Mouse (Mus musculus) adrenal gland (tissue): ENCODE data around the gene Cnr2.

Experiments used
- intact Hi-C: fragments of 180-260 bp; cut with DNase I; formaldehyde crosslinking; loops from one replicate; pipeline ENCODE4 v1.15.1; 2025

Cnr2 gene

DNA sequence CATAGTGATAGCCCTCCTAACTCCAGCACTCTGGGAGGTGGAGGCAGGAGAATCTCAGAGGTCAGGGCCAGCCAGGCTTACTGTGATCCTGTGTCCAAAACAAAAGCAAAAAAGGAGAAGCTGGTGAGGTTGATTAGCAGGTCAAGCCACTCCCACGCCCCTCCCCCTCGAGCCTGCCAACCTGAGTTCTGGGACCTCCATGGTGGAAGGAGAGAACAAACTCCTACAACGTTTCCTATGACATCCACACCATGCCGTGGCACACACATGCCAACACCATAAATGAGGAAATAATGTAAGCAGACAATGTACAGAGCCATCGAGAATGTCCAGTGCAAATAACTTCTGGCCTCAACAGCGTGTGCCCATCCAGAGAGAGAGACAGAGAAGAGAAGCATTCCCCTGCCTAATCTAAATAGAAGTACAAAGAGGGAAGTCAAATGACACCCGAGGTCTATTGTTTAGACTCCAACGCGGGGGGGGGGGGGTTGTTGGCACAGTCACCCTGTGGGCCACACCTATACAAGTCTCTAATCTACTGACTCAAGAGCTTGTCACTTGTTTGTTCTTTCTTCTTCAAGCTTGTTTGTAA, 19.1 kb upstream of the Cnr2 start:
- intact Hi-C loops = loop anchor here (2.0 kb wide), 1 partner anchor 75 kb away; no protein-coding TSS in a partner anchor

DNA sequence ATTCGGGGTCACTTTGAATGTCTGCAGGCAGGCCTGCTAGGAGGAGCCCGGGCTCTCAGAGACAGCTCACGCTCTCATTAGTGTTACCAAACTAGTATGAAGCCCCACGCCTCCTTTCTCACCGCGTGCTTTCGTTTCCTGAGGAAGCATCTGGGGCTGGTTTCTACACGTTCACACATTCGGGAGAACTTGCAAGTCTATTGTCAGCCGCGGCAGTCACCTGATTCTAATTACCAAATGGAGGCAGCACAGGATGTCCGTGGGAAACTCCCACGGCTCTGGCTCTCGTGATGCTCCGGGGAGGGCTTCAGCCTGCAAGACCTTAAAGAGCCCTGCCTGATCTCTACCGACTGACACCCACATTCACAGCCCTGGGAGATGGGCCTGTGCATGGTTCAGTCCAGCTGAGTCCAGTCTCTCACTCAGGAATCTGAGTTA, 18.6 kb upstream of the Cnr2 start:
- intact Hi-C loops = loop anchor here (2.0 kb wide), 1 partner anchor 76 kb away; no protein-coding TSS in a partner anchor

DNA sequence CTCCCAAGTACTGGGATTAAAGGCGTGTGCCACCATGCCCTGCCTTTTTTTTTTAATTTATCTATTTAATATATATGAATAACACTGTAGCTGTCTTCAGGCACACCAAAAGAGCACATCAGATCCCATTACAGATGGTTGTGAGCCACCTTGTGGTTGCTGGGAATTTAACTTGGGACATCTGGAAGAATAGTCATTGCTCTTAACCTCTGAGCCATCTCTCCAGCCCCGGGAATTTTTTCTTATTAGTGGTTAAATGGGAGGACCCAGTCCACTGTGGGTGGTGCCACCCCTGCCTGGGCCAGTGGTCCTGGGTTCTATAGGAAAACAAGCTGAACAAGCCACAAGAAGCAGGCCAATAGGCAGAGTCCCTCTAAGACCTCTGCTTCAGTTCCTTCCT, 17.5 kb upstream of the Cnr2 start:
- intact Hi-C loops = loop anchor here (2.0 kb wide), 1 partner anchor 77 kb away; no protein-coding TSS in a partner anchor

DNA sequence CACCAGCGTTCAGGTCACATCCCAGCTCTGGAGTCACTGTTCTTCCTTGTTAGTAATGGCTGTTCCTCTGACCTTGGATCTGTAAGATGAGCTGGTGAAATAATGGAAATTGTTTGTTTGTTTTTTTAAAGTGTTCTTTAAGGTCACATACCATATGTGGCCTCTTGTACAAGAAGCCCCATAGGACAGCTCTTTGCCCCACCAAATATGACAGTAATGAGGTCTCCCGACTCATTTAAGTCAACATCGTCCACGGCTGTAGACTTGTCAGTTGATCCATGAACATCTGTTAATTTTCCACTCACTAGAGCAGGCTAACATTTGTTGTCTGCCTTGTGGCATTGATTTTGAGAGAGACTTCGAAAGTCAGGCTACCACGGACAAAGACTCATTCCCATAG, 16.2 kb upstream of the Cnr2 start:
- intact Hi-C loops = no loop called here

DNA sequence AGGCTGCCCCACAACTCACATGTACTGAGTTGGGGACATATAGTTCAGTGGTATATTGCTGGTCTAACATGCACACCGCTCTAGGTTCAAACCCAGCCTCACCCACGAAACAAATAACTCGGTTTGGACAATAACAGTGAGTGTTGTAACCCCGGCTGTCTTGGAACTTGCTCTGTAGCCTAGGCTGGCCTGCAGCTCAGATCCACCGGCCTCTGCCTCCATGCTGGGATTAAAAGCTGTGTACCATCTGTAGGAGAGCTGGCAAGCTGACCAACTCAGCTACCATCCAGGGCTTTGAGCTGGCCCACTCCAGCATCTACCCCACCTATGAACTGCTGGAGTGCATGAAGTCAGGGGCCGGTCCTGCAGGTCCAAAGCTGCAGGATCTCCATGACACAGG, 15.2 kb upstream of the Cnr2 start:
- intact Hi-C loops = loop anchor here (5.0 kb wide), 1 partner anchor 63 kb away; no protein-coding TSS in a partner anchor

DNA sequence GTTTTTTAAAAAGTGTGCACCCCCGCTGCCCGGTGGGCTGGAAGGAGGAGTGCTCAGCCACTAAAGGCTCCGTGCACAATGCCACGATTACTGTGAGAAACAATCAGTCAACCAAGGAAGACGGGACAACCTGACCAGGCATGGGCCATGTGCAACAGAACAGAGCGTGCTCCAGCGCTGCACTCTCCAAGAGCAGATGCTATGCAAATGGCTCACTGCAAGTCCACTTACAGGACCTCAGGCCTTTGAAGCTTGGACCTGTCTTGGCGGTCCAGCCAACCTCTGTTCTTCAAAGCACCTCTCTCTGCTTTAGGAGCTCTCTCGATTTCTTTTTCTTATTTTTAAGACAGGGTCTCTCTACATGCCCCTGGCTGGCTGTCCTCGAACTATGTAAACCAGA, 14.6 kb upstream of the Cnr2 start:
- intact Hi-C loops = loop anchor here (5.0 kb wide), 1 partner anchor 63 kb away; no protein-coding TSS in a partner anchor

DNA sequence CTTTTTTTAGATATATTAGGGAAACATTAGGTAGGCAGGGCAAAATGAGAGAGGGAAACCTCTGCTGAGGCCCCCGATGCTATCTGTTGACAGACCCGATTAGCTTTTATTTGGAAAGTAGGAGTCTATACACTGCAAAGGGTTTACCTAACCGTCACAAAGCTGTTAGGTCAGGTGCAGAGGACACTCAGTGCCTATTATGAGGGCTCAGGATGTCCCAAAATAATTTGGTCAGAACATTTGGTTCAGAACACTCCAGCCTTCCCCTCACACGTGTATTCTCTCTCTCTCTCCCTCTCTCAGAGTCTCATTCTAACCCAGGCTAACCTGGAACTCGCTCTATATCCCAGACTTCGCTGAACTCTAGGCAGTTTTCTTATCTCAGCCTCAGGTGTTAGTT, 13.2 kb upstream of the Cnr2 start:
- intact Hi-C loops = loop anchor here (5.0 kb wide), 1 partner anchor 65 kb away; no protein-coding TSS in a partner anchor

DNA sequence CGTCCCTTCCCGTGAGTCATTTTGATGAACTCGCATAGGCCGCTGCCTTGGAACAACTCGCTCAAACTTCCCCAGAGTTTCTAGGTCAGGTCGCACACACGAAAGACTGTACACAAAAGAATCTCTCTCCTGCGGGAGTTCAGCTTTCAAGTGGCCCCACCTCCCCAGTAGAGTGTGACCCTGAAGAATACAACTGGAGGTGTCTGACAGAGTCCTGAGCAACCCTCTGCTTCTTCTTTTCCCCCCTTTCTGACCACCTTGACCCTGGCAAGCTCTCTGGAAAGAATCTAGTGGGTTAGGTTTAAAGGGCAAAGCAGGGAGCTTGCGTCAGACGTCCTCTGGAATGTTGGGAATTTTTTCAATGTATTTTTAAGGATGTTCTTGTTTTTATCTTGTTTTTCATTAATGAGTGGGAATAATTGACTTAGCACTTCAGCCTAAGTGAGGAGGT, 11.8 kb upstream of the Cnr2 start:
- intact Hi-C loops = loop anchor here (5.0 kb wide), 1 partner anchor 66 kb away; no protein-coding TSS in a partner anchor

DNA sequence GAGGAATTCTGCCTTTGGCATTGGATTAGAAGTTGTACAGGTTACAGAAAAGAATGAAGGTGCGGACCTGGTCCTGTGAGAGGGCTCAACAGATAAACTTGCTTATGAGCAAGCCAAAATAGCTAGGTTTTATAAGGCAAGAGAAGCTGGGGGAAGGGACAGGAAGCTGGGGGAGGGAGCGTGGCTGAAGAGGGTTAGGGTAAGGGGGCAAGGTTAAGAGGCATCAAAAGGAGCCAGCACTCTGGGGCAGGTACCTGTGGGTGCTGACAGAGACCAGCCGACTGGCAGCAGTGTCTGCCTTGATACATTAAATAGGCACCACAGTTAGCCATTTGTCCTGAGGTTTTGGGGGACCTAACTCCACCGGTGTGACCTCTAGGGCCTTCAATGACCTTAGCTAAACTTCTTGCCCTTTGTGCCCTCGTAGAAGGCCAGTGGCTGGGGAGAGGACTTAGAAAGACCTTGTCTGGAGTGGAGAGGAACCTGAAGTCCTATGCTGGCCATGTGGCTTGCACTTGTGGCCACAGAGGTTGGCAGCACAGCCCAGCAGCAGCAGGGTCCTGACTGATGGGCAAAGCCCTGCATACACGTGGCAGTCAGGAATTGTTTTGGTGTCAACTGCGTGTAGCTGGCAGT, 11.2 kb upstream of the Cnr2 start:
- intact Hi-C loops = loop anchor here (5.0 kb wide), 1 partner anchor 67 kb away; no protein-coding TSS in a partner anchor

DNA sequence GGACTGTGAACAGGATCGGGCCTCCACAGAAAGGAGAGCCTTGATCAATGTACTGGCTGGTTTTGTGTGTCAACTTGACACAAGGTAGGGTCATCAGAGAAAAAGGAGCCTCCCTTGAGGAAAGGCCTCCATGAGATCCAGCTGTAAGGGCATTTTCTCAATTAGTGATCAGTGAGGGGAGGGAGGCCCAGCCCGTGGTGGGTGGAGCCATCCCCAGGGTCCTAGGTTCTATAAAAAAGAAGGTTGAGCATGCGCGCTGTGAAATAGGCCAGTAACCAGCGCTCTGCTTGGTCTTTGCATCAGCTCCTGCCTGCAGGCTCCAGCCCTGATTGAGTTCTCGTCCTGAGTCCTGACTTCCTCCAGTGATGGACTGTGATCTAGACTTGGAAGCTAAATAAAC, 10.7 kb upstream of the Cnr2 start:
- intact Hi-C loops = loop anchor here (5.0 kb wide), 1 partner anchor 67 kb away; no protein-coding TSS in a partner anchor

DNA sequence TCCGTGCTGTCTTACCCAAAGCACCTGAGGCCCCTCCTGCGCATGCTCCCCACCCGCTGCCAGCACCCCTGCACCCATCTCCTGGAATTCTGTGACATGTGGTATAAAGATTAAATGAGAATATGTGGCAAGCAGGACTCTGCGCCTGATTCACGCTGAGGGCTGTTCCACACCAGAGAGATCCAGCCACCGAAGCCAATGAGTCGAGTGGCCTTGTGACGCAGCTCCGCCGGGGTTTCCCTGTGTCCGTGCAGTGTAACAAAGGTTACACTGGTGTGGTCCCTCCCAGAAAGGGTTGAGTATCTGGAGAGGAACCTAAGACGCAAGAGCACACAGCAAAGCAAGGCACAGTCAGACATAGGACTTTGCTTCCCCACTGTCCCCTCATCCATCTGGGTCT, 9.5 kb upstream of the Cnr2 start:
- intact Hi-C loops = loop anchor here (5.0 kb wide), 1 partner anchor 37 kb away; the partner anchor contains the start of gene Fuca1

DNA sequence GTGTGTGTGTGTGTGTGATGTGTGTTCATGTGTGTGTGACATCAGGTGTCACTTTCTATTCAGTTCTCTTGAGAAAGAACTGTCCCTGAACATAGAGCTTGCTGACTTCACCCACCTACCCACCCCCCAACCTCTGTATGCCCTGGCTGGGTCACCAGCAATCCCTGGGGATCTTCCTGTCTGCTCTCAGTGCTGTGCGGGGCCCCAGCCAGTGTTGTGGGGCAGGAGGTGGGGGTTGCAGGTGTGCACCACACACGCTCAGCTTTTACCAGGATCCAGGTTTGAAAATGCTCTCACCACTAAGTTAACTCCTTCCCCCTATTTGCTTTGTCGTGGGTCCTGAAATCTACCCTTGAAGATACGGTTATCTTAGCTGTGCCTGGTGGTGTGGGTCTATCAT, 9.0 kb upstream of the Cnr2 start:
- intact Hi-C loops = loop anchor here (5.0 kb wide), 1 partner anchor 36 kb away; the partner anchor contains the start of gene Fuca1

DNA sequence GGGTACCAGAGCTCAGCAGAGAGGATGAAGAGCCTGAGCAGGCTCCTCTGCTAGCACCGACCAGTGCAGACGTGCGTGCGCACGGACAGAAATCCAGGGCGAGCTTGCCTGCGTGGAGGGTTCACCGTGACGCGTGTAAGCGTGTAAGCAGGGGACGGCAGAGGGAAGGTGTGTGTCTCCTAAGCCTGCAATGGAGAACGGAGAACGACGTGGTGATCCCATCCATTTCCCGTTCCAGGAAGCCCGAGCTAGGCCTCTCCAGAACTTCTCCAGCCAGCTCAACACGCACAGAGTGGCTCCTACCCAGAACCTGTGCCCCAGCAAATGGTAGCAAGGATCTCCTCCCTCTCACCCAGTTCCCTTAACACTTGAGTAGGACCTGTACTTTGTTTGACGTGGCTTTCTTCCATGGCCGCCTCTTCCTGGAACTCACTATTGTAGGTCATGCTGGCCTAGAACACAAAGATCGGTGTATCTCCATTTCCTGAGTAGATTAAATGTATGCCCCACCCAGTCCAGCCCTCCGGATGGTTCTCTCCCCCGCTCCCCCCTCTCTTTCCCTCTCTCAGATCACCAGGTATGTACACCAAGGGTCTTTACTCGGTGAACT, 6.6 kb upstream of the Cnr2 start:
- intact Hi-C loops = loop anchor here (5.0 kb wide), 1 partner anchor 34 kb away; the partner anchor contains the start of gene Fuca1

DNA sequence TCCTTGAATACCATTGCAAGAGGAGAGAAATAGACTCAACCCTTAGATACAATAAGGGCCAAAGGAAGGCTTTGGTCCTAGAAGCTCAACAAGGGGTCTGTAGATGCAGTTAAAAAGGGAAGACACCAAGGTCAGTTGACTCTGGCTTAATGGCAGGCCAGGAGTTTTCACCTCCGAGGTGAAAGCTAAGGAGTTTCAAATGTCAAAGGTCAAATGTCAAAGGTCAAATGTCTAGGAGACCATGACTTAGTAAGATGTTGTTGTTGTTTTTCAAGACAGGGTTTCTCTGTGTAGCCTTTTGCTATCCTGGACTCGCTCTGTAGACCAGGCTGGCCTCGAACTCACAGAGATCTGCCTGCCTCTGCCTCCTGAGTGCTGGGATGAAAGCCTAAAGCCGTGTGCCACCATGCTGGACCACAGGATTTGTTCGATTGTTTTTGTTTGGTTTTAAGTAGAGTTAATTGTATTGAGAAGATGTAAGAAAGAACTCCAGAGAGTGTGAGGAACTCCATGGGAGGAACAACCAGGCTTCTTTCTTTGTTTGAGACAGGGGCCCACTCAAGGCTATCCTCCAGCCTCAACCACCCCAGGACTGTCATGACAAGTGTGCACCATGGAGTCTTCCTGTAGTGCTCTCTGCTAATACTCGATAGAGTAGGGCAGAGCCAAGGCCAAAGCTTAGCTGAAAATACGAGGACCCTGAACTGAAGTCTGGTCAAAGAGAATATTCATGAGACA, 5.9 kb upstream of the Cnr2 start:
- intact Hi-C loops = loop anchor here (5.0 kb wide), 1 partner anchor 33 kb away; the partner anchor contains the start of gene Fuca1

DNA sequence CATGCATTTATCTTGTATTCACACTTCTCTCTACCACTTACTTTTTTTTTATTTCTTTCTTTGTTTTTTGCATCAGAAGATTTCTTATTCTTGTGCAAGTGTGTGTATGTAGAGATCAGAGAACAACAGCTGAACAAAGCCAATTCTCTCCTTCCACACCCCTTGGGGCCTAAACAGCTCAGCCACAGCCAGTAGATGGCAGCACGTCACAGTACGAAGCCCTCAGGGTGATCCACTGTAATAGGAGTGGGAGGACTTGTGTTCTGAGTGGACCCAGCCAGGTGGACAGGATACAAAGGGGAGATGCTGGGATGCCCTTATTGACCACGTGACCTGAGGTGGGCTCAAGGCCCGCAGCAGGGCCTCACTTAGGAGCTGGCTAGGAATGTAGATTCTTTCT, 5.3 kb upstream of the Cnr2 start:
- intact Hi-C loops = loop anchor here (2.0 to 5.0 kb wide), 2 partner anchors 32 to 43 kb away; partner anchors contain the start of gene Fuca1

DNA sequence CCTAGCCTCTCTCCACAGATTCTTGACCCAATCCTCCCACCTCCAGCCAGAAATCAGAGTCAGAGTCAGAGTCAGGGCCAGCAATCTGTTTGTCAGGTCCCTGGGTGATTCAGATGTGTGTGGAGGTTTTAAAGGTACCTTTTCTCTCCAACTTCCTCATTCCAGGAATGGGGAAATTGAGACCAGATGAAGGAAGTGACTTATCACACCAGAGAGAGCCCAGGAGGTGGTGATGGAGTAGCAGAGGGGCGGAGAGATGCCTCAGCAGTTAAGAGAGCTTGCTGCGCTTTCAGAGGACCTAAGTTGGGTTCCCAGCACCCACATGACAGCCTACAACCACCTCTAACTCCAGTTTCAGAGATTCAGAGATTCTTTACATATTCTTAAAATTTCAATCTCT, 3.7 kb upstream of the Cnr2 start:
- intact Hi-C loops = loop anchor here (2.0 kb wide), 1 partner anchor 41 kb away; no protein-coding TSS in a partner anchor

DNA sequence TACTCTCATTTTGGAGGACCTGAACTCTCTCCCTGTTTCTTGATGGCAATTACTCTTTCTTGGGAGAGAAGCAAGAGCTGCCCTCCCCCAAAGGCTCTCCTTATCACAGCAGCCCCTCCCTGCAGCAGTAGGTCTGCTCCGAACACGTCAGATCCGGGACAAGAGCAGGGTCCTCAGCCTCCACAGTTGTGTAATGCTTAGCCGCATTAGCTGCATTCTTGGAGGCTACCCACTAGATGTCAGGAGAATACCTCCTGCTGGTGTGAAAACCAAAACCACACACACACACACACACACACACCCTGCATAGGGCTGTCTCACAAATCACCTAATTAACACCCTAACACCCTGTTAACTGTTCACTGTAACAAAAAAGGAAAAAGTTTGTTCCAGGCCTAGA, 2.3 kb upstream of the Cnr2 start:
- intact Hi-C loops = no loop called here

DNA sequence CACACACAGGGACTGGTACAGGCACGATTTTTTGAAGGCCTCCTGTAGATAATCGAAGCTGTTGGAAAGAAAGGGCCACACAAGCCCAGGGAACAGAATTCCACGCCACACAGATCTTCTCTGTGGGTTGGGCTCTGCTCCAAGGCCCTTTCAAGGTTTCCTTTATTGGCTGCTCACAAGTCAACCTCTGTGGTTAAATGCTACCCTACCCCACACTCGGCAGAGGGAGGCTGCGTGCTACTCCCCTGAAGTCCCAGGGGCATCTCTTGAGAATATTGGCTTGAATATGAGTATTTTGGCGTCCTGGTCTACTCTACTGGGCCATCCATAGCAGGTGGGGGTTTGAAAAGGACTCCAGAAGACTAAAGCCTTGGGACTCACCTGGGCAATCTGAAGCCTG, 963 bp downstream of the Cnr2 start:
- intact Hi-C loops = no loop called here

DNA sequence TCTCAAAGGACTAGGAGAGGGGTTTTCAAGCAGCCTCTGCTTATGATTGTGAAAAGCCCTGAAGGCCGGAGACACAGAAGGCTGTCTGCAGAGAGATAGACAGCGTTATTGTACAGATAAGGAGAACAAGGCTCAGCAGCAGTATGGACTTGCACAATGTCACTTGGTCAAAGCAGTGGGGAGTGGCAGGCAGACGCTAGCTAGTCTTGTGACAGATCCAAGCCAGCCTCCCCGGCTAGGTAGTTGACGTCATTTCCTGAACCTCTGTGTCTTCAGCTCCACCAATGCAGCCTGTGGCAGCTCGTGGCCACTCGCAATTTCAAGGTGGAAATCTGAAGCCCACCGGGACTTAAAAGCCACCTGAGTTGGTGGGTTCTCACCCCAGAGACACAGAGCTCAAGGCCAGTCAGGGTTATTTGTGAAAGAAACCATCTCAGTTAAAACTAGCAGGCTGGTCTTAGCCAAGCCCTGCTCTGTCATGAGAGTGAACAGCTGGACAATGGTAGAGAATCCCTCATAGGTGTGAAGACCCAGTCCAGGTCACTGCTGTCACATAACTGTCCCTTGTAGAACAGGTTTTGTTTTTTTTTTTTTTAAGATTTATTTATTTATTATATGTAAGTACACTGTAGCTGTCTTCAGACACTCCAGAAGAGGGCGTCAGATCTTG, 3.3 kb downstream of the Cnr2 start:
- intact Hi-C loops = no loop called here

DNA sequence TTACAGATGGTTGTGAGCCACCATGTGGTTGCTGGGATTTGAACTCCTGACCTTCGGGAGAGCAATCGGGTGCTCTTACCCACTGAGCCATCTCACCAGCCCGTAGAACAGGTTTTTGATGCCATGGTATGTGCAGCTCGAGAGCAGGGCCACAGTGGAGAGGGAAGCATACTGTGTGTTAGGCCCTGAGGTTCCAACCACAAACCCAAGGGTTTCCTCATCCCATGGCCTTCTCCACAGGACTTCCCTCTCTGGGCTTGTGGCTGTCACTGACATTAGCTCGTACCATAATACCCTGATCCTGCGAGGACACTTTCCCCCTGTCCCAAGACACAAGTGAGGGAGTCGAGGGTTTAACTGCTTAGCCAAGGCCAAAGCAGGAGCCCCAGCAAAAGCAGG, 3.9 kb downstream of the Cnr2 start:
- intact Hi-C loops = no loop called here

DNA sequence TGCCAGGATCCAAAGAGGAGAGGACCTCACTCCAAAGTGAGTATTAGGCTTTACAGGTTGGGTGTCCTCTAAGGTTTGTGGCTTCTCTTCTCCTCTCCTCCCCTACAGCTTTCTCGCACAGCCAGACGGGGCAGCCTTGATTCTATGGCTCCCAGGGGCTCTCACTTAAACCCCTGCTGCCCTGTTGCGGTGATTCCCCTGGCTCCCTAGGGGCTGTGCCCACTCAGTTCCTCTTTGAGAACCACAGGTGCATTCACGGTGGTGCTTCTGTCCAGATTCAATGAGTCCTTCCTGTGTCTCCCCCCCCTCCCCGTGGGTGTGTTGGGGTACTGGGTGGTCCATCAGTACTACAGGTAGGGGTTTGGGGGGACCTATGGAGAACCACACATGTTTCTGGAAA, 4.8 kb downstream of the Cnr2 start:
- intact Hi-C loops = no loop called here
